Mouse (Mus musculus) CH12.LX (cell line): ENCODE measurements around the gene Tspear. TPM values are rescaled to one million over a fixed set of nuclear protein-coding genes. Genes with fewer than 3 reads are reported as not detected.
A peak's percentile ranks its signal among the peaks of the same experiment; 100 is the strongest.

ENCODE experiments used
- DNase-seq: peaks from one replicate; pipeline ENCODE4 v3.0.0-alpha.2; 2013; ENCODE audit errors: extremely low read depth
- H3K27ac ChIP-seq: 2 replicates; pipeline ENCODE4 v1.5.1; 2012; ENCODE audit warnings: low read depth, mild to moderate bottlenecking, control low read depth, moderate library complexity; ENCODE audit not compliant: insufficient read depth
- H3K27me3 ChIP-seq: replicated peaks from 2 replicates; pipeline ENCODE3; 2012; ENCODE audit warnings: inconsistent platforms
- H3K36me3 ChIP-seq, 2 experiments: replicated peaks in 1 of 2; 2 replicates each; pipeline versions ENCODE3 to v1.6.1; 2012; ENCODE audit warnings: inconsistent platforms in 1 of 2, low read length in 1 of 2, mild to moderate bottlenecking in 1 of 2, mixed read lengths in 1 of 2, moderate library complexity in 1 of 2; ENCODE audit not compliant: control insufficient read depth in 1 of 2, insufficient read depth in 1 of 2
- H3K4me1 ChIP-seq, 2 experiments: 2 replicates each; pipeline ENCODE4 v1.6.1; 2012; ENCODE audit warnings: inconsistent platforms in 1 of 2, moderate library complexity in 1 of 2; ENCODE audit not compliant: insufficient read depth in 2 of 2, control insufficient read depth in 1 of 2
- H3K4me2 ChIP-seq: 2 replicates; pipeline ENCODE4 v1.6.1; 2012; ENCODE audit warnings: low read depth, mild to moderate bottlenecking, control low read depth; ENCODE audit not compliant: poor library complexity, insufficient read depth, severe bottlenecking
- H3K4me3 ChIP-seq, 3 experiments: fragments of 150-350 bp in 1 of 3; sonication (generic) in 1 of 3; replicated peaks in 1 of 3; 2 replicates each; pipeline versions ENCODE3 to v1.5.1; 2011 to 2012; ENCODE audit warnings: low read depth in 2 of 3, low read length in 2 of 3, mild to moderate bottlenecking in 2 of 3, moderate library complexity in 2 of 3, control low read depth in 1 of 3, improper control_type of control experiment in 1 of 3, inconsistent platforms in 1 of 3, mixed read lengths in 1 of 3; ENCODE audit not compliant: poor library complexity in 1 of 3
- H3K79me2 ChIP-seq: replicated peaks from 2 replicates; pipeline ENCODE4 v1.6.1; 2012; ENCODE audit warnings: mild to moderate bottlenecking, moderate library complexity; ENCODE audit not compliant: control insufficient read depth, poor library complexity, insufficient read depth, severe bottlenecking; ENCODE audit errors: extremely low read depth
- H3K9ac ChIP-seq: 2 replicates; pipeline ENCODE4 v1.6.1; 2012; ENCODE audit warnings: low read depth, mild to moderate bottlenecking, control low read depth, moderate library complexity; ENCODE audit not compliant: insufficient read depth
- H3K9me3 ChIP-seq: replicated peaks from 2 replicates; pipeline ENCODE3; 2012; ENCODE audit warnings: low read length, inconsistent platforms, mixed read lengths
- BHLHE40 ChIP-seq: IDR thresholded peaks from 2 replicates; pipeline ENCODE4 v1.6.1; 2011; ENCODE audit warnings: mild to moderate bottlenecking, low read depth, low read length, improper control_type of control experiment
- CTCF ChIP-seq, 2 experiments: IDR thresholded peaks in 1 of 2; conservative IDR thresholded peaks in 1 of 2; 2 replicates each; pipeline ENCODE4 v1.5.1; 2011 to 2012; ENCODE audit warnings: low read depth in 2 of 2, low read length in 2 of 2, improper control_type of control experiment in 1 of 2, inconsistent platforms in 1 of 2, mild to moderate bottlenecking in 1 of 2, moderate library complexity in 1 of 2
- E2F4 ChIP-seq: IDR thresholded peaks from 2 replicates; pipeline ENCODE4 v1.6.1; 2011; ENCODE audit warnings: low read depth, low read length, improper control_type of control experiment; ENCODE audit not compliant: insufficient replicate concordance
- EP300 ChIP-seq: IDR thresholded peaks from 2 replicates; pipeline ENCODE4 v1.6.1; 2011; ENCODE audit warnings: low read length, improper control_type of control experiment
- IRF4 ChIP-seq: IDR thresholded peaks from 2 replicates; pipeline ENCODE4 v1.6.1; 2014; ENCODE audit warnings: low read depth, mild to moderate bottlenecking, inconsistent platforms, low read length, improper control_type of control experiment
- JUND ChIP-seq: conservative IDR thresholded peaks from 2 replicates; pipeline ENCODE4 v1.6.1; 2011; ENCODE audit warnings: low read depth, low read length, improper control_type of control experiment
- KAT2A ChIP-seq: IDR thresholded peaks from 2 replicates; pipeline ENCODE4 v1.6.1; 2012; ENCODE audit warnings: low read length, improper control_type of control experiment, inconsistent platforms; ENCODE audit not compliant: insufficient replicate concordance
- MEF2A ChIP-seq: IDR thresholded peaks from 2 replicates; pipeline ENCODE4 v1.6.1; 2014; ENCODE audit warnings: low read depth, mild to moderate bottlenecking, inconsistent platforms, low read length, improper control_type of control experiment, borderline replicate concordance
- NRF1 ChIP-seq: IDR thresholded peaks from 2 replicates; pipeline ENCODE4 v1.6.1; 2014; ENCODE audit warnings: low read depth, mild to moderate bottlenecking, inconsistent platforms, low read length, improper control_type of control experiment, moderate library complexity
- RAD21 ChIP-seq: IDR thresholded peaks from 2 replicates; pipeline ENCODE4 v1.6.1; 2011; ENCODE audit warnings: low read depth, mild to moderate bottlenecking, low read length, improper control_type of control experiment, moderate library complexity
- TCF12 ChIP-seq: IDR thresholded peaks from 2 replicates; pipeline ENCODE4 v1.6.1; 2014; ENCODE audit warnings: low read depth, mild to moderate bottlenecking, inconsistent platforms, low read length, improper control_type of control experiment
- UBTF ChIP-seq: IDR thresholded peaks from 2 replicates; pipeline ENCODE4 v1.6.1; 2012; ENCODE audit warnings: low read depth, mild to moderate bottlenecking, inconsistent platforms, low read length, improper control_type of control experiment, moderate library complexity
- ZC3H11A ChIP-seq: IDR thresholded peaks from 2 replicates; pipeline ENCODE4 v1.6.1; 2012; ENCODE audit warnings: low read depth, mild to moderate bottlenecking, inconsistent platforms, low read length, improper control_type of control experiment
- ZKSCAN1 ChIP-seq: IDR thresholded peaks from 2 replicates; pipeline ENCODE4 v1.6.1; 2012; ENCODE audit warnings: low read depth, inconsistent platforms, low read length, improper control_type of control experiment, borderline replicate concordance
- ZMIZ1 ChIP-seq: IDR thresholded peaks from 2 replicates; pipeline ENCODE4 v1.6.1; 2012; ENCODE audit warnings: low read depth, mild to moderate bottlenecking, inconsistent platforms, low read length, improper control_type of control experiment
- dilution Hi-C: fragments of 300-500 bp; cut with MboI; formaldehyde crosslinking; loops from 2 replicates; pipeline ENCODE4 v1.14.3; 2020; ENCODE audit warnings: low sequenced_read_pairs; ENCODE audit not compliant: extremely low pct_unique_long_range_greater_than_20kb, extremely low pct_ligation_motif_present
- in situ Hi-C: fragments of 300-500 bp; cut with MboI; formaldehyde crosslinking; loops from 3 replicates; pipeline ENCODE4 v1.14.3; 2019; ENCODE audit warnings: low sequenced_read_pairs, low pct_ligation_motif_present, low pct_unique_long_range_greater_than_20kb, mixed read lengths
- polyA plus RNA-seq: library from polyadenylated mRNA; unstranded; fragments of >175 nt; gene quantifications from 2 replicates; pipeline ENCODE4 v1.2.1, GENCODE M21; 2012; ENCODE audit warnings: low read depth; ENCODE audit not compliant: insufficient read length
- total RNA-seq, 2 experiments: library from RNA; depleted of rRNA; stranded (reverse); fragments of 300-350 nt in 1 of 2; fragments of >200 nt in 1 of 2; gene quantifications; 2 replicates each; pipeline ENCODE4 v1.2.3; 2012 to 2014

Tspear gene
- total and polyA plus RNA-seq, 3 experiments, result 0.09 to 0.42 TPM; not detected in 1

DNA sequence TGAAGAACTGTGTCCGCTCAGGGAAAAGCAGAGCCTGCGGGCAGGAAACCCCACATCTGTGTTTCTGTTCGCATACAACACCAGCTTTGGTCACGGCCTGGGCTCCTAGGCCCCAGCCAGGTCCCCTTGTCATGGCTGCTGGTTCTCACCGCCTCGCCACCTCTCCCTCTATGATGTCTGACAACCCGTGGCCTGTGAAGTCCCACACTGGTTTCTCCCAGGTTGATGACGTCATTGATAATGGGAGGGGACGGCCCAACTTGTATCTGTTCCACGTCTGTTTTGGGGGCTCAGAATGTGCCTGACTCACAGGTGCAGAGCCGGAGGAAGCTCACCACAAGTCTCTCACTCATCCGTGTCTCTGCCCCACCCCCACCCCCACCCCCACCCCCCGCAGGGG lies 12.6 kb upstream of the Tspear start (continued):
- TF ChIP-seq ZC3H11A, result no peak
- no peak for TF ChIP-seq MEF2A
- TF ChIP-seq IRF4, result peak; percentile 85
- TF ChIP-seq EP300, result 0 out of 2 replicates have a peak, but pooled peaks have one; percentile 47
- TF ChIP-seq, all 38 proteins: peak for 11

DNA sequence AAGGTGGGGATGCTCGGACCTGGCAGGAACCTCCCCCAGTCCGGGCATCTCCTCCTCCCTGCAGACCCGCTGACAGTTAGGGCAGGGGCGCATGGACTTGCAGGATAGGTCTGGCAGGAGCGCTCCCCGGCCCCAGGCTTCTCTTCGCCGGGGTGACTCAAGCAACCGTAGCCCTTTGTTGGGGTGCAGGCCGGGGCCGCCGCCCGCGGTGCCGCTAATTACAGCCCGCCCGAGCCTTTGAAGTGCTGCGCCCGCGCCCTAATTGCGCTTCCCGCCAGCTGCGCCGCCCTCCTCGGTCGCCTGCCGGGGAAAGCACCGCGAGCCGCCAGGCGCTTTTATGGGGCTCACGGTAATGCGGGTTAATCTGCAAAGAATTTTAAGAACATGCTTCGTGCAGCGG lies 8.8 kb upstream of the Tspear start:
- DNase-seq, result no peak
- H3K79me2 ChIP-seq, result no peaks in the 10 kb centered on the region
- TF ChIP-seq E2F4 (0 out of 2 replicates have a peak, but pooled peaks have one; percentile 22), BHLHE40 (peak; percentile 34; the same call in 1 of the 2 replicates), CTCF (conservative IDR thresholded peaks at IDR 0.05 in 1 of 2, IDR thresholded peaks at IDR 0.05 in 1 of 2; ENCODE audit: low read depth in 2 of 2, low read length in 2 of 2) (no peak), KAT2A (no peak), NRF1 (peak; percentile 34; the same call in 1 of the 2 replicates), UBTF (peak; percentile 91), ZMIZ1 (no peak), RAD21 (no peak), TCF12 (peak; percentile 41; the same call in 1 of the 2 replicates), MEF2A (0 out of 2 replicates have a peak, but pooled peaks have one; percentile 22), IRF4 (0 out of 2 replicates have a peak, but pooled peaks have one; percentile 15)
- TF ChIP-seq, all 38 proteins: peak for 7
- no peaks in the 10 kb centered on the region for H3K36me3 ChIP-seq
- no peak overlapping the region for H3K27ac ChIP-seq
- H3K4me2 ChIP-seq, result peak overlapping the region; percentile 72
- in situ Hi-C loops (no loop called here), dilution Hi-C loops (no loop called here)
- no peaks in the 10 kb centered on the region for H3K9me3 ChIP-seq
- peaks cover 27 to 56% of the 10 kb centered on the region in 2 experiments for H3K4me1 ChIP-seq
- peaks cover 32% of the 10 kb centered on the region for H3K27me3 ChIP-seq
- H3K4me3 ChIP-seq, result peak overlapping the region in 1 of 3 experiments; percentile 35
- no peak overlapping the region for H3K9ac ChIP-seq

DNA sequence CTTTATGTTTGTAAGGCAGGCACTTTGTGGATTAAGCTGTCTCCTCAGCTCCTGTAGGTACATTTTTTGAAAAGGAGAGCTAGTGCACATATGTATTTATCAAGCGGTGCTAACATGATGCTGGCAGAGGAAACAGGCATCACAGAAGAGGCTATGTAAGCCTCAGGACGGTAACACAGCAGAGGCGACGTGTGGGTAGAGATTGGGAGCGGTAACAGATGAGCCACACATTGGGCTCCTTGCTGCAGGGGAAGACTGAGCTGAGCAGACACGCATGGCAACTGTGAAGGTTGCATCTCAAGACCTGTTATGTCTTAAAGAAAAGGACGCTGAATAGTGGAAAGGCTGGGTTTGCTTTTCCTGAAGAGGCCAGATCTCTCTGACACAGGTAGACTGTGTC lies 3.4 kb upstream of the Tspear start:
- H3K27me3 ChIP-seq, result peaks cover 30% of the 10 kb centered on the region
- dilution Hi-C loops, result no loop called here
- no peaks in the 10 kb centered on the region for H3K9me3 ChIP-seq

More for the DNA sequence above, 3.4 kb upstream of the Tspear start:
- Histone ChIP-seq H3K9ac (no peak overlapping the region), H3K4me3 (no peak overlapping the region), H3K4me1 (peaks cover 2 to 32% of the 10 kb centered on the region in 2 experiments)
- TF ChIP-seq JUND (no peak), ZKSCAN1 (no peak)
- TF ChIP-seq, all 38 proteins: peak for 0
- H3K79me2 ChIP-seq, result no peaks in the 10 kb centered on the region
- H3K4me2 ChIP-seq, result no peak overlapping the region
- in situ Hi-C loops, result no loop called here
- no peak for DNase-seq
- H3K27ac ChIP-seq, result no peak overlapping the region
- no peaks in the 10 kb centered on the region for H3K36me3 ChIP-seq
